Mouse (Mus musculus) thymus, adult 2 months (tissue): ENCODE data around the gene Sv2c. TPM values are rescaled to one million over a fixed set of nuclear protein-coding genes. Genes with fewer than 3 reads are reported as not detected.

Source experiments
- DNase-seq: peaks from one replicate; pipeline ENCODE4 v3.0.0; 2021
- H3K27ac ChIP-seq: fragments of 200-500 bp; 2 replicates; pipeline ENCODE4 v1.5.1; 2012; ENCODE audit warnings: low read length, control low read depth; ENCODE audit not compliant: control insufficient read depth, insufficient read depth
- H3K27me3 ChIP-seq: fragments of 200-500 bp; 2 replicates; pipeline ENCODE4 v1.6.1; 2012; ENCODE audit warnings: mild to moderate bottlenecking, low read length, moderate library complexity, mixed read lengths; ENCODE audit not compliant: control insufficient read depth, insufficient read depth
- H3K36me3 ChIP-seq: fragments of 200-500 bp; 2 replicates; pipeline ENCODE4 v1.6.1; 2012; ENCODE audit warnings: mild to moderate bottlenecking, low read length, moderate library complexity; ENCODE audit not compliant: control insufficient read depth, insufficient read depth
- H3K4me1 ChIP-seq: fragments of 200-500 bp; replicated peaks from 2 replicates; pipeline ENCODE4 v1.6.1; 2012; ENCODE audit warnings: low read length; ENCODE audit not compliant: control insufficient read depth, insufficient read depth
- H3K4me3 ChIP-seq: fragments of 200-500 bp; 2 replicates; pipeline ENCODE4 v1.5.1; 2012; ENCODE audit warnings: mild to moderate bottlenecking, low read length, control low read depth, moderate library complexity; ENCODE audit not compliant: control insufficient read depth, insufficient read depth
- CTCF ChIP-seq: fragments of 200-500 bp; IDR thresholded peaks from 2 replicates; pipeline ENCODE4 v1.5.1; 2012; ENCODE audit warnings: mild to moderate bottlenecking, control low read depth, low read length, moderate library complexity, borderline replicate concordance; ENCODE audit not compliant: control insufficient read depth, poor library complexity, insufficient read depth; ENCODE audit errors: extremely low read depth
- POLR2A ChIP-seq: fragments of 200-500 bp; IDR thresholded peaks from 2 replicates; pipeline ENCODE4 v1.6.1; 2012; ENCODE audit warnings: mild to moderate bottlenecking, low read length, control low read depth, moderate library complexity; ENCODE audit not compliant: control insufficient read depth, poor library complexity, insufficient read depth; ENCODE audit errors: extremely low read depth
- WGBS: fragments of 180-500 bp; shearing (Covaris S2); methylation state at CpG from one replicate; pipeline ENCODE4 v1.1.7; 2018; 5-methylcytosine and 5-hydroxymethylcytosine counted together
- polyA plus RNA-seq: library from polyadenylated mRNA; depleted of rRNA; stranded (reverse); fragments of >200 nt; gene quantifications from 2 replicates; pipeline ENCODE4 v1.2.3, GENCODE M21; 2012

The Sv2c gene
- polyA plus RNA-seq, 1 experiment: 0.09 TPM

DNA sequence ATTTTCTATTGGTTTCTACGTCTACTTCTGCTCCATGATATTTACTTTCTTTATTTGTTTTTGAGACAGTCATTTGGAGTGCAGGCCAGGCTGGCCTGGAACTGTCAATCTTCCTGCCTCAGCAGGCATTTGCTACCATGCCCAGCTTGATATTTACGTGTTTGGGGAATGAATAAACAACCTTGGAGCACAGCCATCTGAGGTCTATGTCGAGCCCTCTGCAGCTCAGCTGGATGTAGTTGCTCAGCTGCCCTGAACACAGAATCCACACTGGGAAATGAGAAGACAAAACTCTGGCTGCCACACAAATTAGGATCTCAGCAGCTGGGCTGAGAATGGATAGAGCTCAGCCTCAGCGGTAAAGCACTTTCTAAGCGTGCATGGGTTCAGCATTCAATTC lies 191.6 kb downstream of the Sv2c start:
- Histone ChIP-seq H3K4me3 (no peak overlapping the region), H3K27me3 (no peaks in the 10 kb centered on the region), H3K36me3 (no peaks in the 10 kb centered on the region), H3K4me1 (peaks cover 14% of the 10 kb centered on the region), H3K27ac (no peak overlapping the region)
- TF ChIP-seq POLR2A (no peak), CTCF (no peak)
- DNase-seq: no peak
- WGBS: 94% methylated on average over 5 of the region's 5 CpGs

DNA sequence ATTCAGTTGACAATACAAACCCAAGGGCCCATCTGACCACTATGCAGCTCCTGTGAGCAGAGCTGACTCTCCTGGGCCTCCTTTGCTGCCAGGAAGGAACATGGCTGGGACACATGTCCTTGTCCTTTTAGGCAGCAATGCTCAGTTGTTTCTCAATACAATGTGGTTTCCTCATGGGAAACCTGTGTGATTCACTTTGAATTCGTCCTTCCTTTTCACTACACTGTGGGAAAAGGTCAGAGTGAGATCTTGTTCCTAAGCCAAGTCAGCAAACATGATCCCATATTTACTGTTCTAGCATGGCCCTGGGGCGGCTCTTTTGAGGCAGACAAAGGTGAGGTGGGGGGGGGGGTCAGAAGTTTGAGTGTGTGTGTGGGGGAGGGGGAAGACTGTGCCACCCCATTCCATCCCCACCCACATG lies 208.2 kb downstream of the Sv2c start:
- 76% methylated on average over 2 of the region's 2 CpGs for WGBS
- Histone ChIP-seq H3K27ac (no peak overlapping the region), H3K4me1 (no peaks in the 10 kb centered on the region), H3K27me3 (no peaks in the 10 kb centered on the region), H3K4me3 (no peak overlapping the region), H3K36me3 (no peaks in the 10 kb centered on the region)
- TF ChIP-seq CTCF: no peak
- no peak for TF ChIP-seq POLR2A
- DNase-seq: no peak

DNA sequence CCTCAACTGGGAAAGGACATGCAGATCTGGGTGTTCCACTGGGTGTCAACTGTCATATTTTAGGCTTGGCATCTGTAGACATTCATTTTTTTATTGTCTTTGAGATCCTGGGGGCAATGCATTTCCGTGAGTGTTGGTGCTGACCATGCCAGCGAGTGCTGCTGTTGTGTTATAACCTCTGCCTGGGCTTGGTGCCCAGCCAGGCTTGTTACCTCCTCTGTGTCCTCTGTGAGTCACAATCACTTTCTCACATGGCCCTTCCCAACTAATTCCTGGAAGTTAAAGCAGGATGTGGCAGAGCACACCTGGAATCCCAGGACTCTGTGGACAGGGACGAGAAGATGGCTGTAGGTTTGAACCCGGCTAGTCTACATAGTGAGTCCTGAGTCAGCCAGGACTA lies 209.8 kb downstream of the Sv2c start:
- no peak overlapping the region for H3K27ac ChIP-seq
- TF ChIP-seq CTCF (no peak), POLR2A (no peak)
- no peaks in the 10 kb centered on the region for H3K27me3 ChIP-seq
- 96% methylated on average over 4 of the region's 4 CpGs for WGBS
- H3K4me3 ChIP-seq: no peak overlapping the region
- H3K4me1 ChIP-seq: peaks cover 5% of the 10 kb centered on the region; the same call in 1 of the 2 replicates
- DNase-seq: no peak
- no peaks in the 10 kb centered on the region for H3K36me3 ChIP-seq

DNA sequence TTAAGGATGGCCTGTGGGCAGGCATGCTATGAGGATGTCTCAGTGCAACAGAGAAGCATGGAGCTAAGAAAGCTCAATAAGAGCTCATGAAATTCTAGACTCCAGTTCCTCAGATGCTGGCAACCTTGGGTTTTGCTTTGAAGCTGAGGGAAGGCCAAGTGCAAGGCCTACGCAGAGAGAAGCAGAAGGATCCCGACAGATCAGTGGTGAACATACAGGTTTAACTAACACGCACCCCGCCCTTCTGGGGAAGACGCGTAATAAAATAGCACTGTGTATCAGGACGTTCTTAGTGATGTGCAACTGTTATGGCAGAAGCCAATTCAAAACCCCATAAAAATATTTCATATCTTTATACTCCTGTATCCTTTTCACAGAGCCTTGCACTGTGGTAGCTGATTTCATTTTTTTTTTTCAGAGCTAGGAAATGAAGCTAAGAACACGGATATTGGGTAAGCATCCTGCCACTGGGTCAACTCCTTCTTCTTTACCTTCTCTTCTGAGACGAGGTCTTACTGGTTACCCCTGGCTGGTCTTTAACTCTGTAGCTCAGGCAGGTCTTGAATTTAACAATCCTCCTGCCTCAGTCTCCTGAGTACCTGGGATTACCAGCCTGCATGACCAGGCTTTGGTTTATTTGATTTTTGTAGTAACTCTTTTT lies 213.6 kb downstream of the Sv2c start:
- Histone ChIP-seq H3K4me3 (no peak overlapping the region), H3K4me1 (peaks cover 5% of the 10 kb centered on the region; the same call in 1 of the 2 replicates), H3K27ac (no peak overlapping the region), H3K27me3 (no peaks in the 10 kb centered on the region), H3K36me3 (no peaks in the 10 kb centered on the region)
- 96% methylated on average over 9 of the region's 9 CpGs for WGBS
- DNase-seq: no peak
- TF ChIP-seq POLR2A (no peak), CTCF (no peak)

DNA sequence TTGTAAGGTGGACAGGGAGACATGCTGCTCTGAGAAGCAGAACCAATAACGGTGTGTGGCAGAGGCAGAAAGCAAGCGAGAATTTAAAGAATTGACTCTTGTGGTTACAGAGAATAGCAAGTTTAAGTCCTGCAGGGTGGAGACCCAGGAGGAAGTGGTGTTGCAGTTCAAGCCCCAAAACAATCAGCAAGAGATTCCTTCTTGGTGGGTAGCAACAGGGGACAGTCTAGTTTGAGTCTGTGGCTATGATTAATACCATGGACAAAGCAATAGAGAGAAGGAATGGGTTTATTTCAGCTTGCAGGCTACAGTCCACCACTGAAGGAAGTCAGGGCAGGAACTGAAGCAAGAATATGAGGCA lies 219.4 kb downstream of the Sv2c start:
- H3K4me3 ChIP-seq: no peak overlapping the region
- no peaks in the 10 kb centered on the region for H3K36me3 ChIP-seq
- no peak for DNase-seq
- WGBS: 14% methylated on average over 2 of the region's 2 CpGs
- no peaks in the 10 kb centered on the region for H3K4me1 ChIP-seq
- no peak for TF ChIP-seq POLR2A
- H3K27ac ChIP-seq: no peak overlapping the region
- H3K27me3 ChIP-seq: no peaks in the 10 kb centered on the region

DNA sequence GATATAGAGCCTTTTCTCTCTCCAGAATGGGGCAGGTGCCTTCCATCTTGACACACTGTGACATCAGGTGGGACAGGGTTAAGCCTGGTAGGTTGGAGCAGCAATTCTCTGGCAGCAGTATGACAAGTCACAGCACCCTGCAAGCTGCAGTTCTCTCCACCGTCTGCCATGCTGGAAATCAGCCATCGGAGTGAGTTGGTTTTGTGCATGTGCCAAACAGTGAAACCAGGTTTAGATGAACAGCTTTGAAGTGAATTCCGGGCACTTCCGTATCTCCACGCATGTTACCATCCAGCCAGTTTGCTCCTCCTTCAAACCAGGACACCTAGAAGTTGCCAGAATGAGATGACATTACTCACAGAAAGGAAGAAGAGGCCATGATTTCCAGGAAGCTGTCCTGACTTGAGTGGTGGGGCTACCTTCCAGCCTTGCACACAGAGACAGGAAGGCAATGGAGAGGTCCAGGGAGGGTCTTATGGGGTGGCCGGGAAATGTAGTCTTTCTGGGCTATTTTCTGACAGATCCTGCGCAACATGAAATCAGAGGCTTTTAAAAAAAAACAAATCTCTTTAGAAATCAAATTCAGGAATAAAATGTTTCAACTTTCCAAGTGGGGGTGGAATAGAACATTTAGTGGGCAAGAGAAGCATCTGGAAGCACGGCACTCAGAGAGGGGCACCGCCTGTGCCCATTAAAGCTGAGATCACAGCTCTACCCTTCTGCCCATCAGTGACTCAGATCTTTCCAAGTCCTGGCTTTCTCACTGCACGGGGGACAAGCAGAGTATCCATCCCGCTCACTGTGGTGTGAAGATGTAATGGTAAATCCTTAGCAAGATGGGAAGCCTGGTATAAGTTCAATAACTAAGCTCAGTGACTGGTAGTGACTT lies 220.0 kb downstream of the Sv2c start:
- H3K4me1 ChIP-seq: no peaks in the 10 kb centered on the region
- no peak for DNase-seq
- TF ChIP-seq POLR2A: no peak
- TF ChIP-seq CTCF: no peak

More for the DNA sequence above, 220.0 kb downstream of the Sv2c start:
- Histone ChIP-seq H3K27me3 (no peaks in the 10 kb centered on the region), H3K27ac (no peak overlapping the region), H3K4me3 (no peak overlapping the region), H3K36me3 (no peaks in the 10 kb centered on the region)
- WGBS: 77% methylated on average over 11 of the region's 11 CpGs
